Mouse (Mus musculus) liver (tissue): ENCODE measurements around the gene Ddx56.
"Not testable (repeated sequence)": the region's sequence is repeated elsewhere in the genome, so short reads cannot be mapped to it uniquely, and the experiment has no call there.

ENCODE experiments used
- DNase-seq: peaks from one replicate; pipeline ENCODE4 v3.0.0-alpha.2; 2020; ENCODE audit warnings: mixed read lengths

Gene Ddx56

GRCm38 (mm10) chr11:6261434-6262082 lies 6.0 kb downstream of the Ddx56 start:
- peak; percentile 79 for DNase-seq

- DNase-seq, result no peak
Measured at GRCm38 (mm10) chr11:6259413-6259812, 8.2 kb downstream of the Ddx56 start.

DNA sequence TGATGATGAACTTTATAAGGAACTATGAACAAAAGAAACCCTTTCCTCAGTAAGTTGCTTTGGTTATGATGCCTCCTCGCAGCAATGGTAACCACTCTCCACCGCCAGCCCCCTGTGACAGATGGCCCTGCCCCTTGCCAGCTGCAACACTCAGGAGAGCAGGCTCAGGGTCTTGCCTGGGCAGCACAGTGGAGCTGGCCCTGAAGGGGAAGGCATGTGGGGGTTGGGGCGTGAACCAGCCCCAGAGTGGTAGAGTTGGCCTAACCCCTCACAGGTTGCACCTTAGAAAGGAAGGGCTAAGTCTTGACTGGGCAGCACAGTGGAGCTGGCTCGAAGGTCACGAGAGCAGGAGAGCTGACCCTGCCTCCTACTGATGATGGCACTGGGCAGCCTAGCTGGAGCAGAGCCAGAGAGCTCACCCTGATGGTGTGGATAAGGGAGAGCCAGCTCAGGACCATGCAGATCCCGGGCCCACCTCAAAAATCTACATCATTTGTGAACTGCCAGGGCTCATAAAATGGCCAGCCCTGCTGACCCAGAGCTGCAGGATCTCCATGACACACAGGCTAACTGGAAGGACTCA lies 11.0 kb downstream of the Ddx56 start:
- no peak for DNase-seq

- not testable (repeated sequence) for DNase-seq
Measured at GRCm38 (mm10) chr11:6254602-6255001, 13.0 kb downstream of the Ddx56 start.

DNA sequence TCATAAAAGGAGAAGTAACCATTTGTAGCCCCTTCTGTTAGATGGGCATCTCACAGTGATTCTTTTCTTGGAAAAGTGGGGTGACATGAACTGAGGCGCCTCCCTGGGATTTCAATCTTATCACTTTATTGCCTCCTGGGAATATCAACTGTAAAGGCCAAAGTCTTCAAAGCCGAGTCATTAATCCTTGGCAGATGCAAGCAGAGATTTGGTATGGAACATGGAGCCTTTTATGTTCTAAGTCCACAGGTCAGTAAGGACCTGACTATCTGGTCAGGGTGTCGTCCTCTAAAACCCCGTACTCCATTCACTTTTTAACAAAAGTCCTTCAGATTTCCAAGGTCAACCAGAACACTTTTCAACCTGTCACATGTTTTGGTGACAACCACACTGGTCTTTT lies 14.7 kb downstream of the Ddx56 start:
- no peak for DNase-seq

- DNase-seq, result no peak
Measured at GRCm38 (mm10) chr11:6252248-6252647, 15.3 kb downstream of the Ddx56 start.

DNA sequence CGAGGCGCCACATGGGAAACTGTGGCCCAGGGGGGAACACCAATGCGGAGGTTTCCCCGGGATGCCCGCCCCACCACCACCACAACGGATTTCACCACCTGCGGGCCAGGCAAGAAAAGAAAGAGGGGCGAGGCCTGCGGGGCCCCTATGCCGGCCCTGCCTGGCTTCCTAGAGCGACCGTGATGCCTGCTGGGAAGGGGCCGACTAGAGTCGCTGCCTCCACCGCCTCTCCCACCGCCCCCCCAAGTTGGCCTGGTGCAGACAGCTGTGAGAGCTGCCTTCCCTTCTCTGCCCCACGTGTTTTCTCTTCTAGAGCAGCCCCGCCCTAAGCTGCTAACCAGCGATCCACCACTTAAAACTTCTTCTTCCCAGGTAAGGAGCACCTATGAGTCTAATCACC lies 22.9 kb downstream of the Ddx56 start:
- no peak for DNase-seq

DNA sequence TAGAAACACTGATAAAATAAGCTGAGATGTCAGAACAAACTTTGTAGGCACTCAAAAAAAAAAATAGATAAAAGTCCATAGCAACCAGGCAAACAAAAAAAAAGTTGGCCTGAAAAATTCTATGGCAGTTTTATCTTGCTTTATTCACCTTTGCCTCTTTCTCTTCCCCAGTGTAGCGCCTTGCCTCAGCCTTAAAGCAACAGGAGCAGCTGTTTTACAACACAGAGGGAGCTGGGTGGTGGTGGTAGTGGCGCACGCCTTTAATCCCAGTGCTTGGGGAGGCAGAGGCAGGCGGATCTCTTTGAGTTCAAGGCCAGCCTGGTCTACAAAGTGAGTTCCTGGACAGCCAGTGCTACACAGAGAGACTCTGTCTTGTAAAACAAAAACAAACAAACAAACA lies 34.5 kb downstream of the Ddx56 start:
- DNase-seq, result no peak

- DNase-seq, result no peak
Measured at GRCm38 (mm10) chr11:6230012-6230411, 37.6 kb downstream of the Ddx56 start, which contains the start of gene Npc1l1. Gene Npc1l1 (minus strand): TSS chr11:6230143.

DNA sequence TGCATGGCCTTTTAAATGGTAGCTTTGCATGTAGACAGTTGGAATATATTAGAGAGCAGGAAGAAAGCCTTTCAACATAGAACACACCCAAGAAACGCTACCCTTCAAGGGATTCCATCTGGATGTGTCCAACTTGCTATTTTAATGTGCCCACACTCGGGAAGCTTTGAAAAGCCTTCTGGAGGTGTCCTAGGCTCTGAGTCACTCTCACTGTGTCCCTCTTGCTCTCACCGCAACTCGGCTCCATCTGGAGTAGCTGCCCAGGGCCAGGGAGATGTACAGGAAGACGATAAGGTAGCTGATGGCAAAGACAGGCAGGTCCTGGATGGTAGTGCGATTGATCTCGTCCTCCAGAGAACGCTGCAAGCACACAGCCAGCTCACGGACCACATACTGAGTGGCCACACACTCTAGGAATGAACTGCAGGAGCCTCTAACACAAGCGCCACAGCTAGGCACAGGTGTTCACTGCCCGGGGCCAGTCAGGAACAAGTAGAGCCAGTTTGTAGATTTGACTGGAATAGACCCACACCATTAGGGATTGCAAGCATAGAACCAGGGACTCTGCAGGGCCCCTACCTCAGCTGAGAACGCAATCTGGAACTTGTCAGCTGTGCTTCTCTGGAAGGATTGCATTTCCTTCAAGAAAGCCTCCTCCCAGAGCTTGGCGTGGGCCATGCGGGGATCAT lies 42.9 kb downstream of the Ddx56 start:
- DNase-seq, result no peak

GRCm38 (mm10) chr11:6222187-6222586 lies 45.4 kb downstream of the Ddx56 start:
- DNase-seq, result no peak

DNA sequence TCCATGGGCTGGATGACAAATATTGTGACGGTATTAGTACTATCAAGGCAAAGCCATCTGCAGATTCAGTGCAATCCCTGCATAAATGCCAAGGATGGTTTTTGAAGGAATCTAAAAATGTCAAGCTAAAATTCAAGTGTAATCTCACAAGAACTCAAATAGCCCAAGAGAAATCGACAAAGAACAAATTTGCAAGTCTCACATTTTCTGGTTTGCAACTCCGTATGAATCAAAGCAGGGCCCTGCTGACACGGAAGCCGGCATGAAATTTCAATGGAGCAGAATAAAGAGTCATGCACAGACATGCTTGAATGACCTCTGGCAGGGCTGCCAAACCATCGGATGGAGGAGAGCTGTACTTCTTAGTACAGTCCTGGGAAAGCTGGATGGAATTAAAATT lies 47.6 kb downstream of the Ddx56 start:
- DNase-seq, result no peak

GRCm38 (mm10) chr11:6218189-6218896 lies 49.2 kb downstream of the Ddx56 start:
- DNase-seq, result no peak

- DNase-seq, result no peak
Measured at GRCm38 (mm10) chr11:6216834-6217233, 50.7 kb downstream of the Ddx56 start.
